Mouse (Mus musculus) mesoderm, embryonic 11.5 days (tissue): ENCODE results near the gene Tob2.

Experiments used
- DNase-seq: peaks from one replicate; pipeline ENCODE4 v3.0.0-alpha.2; 2012; ENCODE audit warnings: low read depth, low spot score

The Tob2 gene

GRCm38 (mm10) chr15:81812287-81812686, 46.3 kb downstream of the Tob2 start:
- DNase-seq = no peak

- DNase-seq = no peak
These were observed 47.0 kb downstream of the Tob2 start for GRCm38 (mm10) chr15:81811599-81811996.

- peak; percentile 99 for DNase-seq
These were observed 47.7 kb downstream of the Tob2 start for GRCm38 (mm10) chr15:81810671-81811598.

GRCm38 (mm10) chr15:81810150-81810549, 48.4 kb downstream of the Tob2 start:
- peak; percentile 71 for DNase-seq

GRCm38 (mm10) chr15:81809550-81809949, 49.0 kb downstream of the Tob2 start:
- no peak for DNase-seq

GRCm38 (mm10) chr15:81808799-81809198, 49.8 kb downstream of the Tob2 start:
- no peak for DNase-seq

GRCm38 (mm10) chr15:81806621-81807404, 51.8 kb downstream of the Tob2 start:
- no peak for DNase-seq

GRCm38 (mm10) chr15:81805624-81806023, 53.0 kb downstream of the Tob2 start:
- DNase-seq = peak; percentile 64

GRCm38 (mm10) chr15:81804883-81805282, 53.7 kb downstream of the Tob2 start:
- no peak for DNase-seq

- DNase-seq = no peak
These were observed 54.4 kb downstream of the Tob2 start for GRCm38 (mm10) chr15:81804172-81804571.

- no peak for DNase-seq
These were observed 55.1 kb downstream of the Tob2 start for GRCm38 (mm10) chr15:81803425-81803951.

GRCm38 (mm10) chr15:81802941-81803351, 55.6 kb downstream of the Tob2 start:
- DNase-seq = no peak

GRCm38 (mm10) chr15:81802001-81802890, 56.4 kb downstream of the Tob2 start, which contains the start of gene Tef:
Tef (plus strand) TSS chr15:81802421.
- peak; percentile 91 for DNase-seq

GRCm38 (mm10) chr15:81800391-81800790, 58.2 kb downstream of the Tob2 start:
- DNase-seq = no peak

- DNase-seq = no peak
These were observed 60.2 kb downstream of the Tob2 start for GRCm38 (mm10) chr15:81798421-81798820.
